Mouse (Mus musculus): ENCODE measurements around the gene Khdc1b. TPM values are rescaled to one million over a fixed set of nuclear protein-coding genes. Genes with fewer than 3 reads are reported as not detected.

The Khdc1b gene
- 3.5 and 4.1 TPM in 2 replicates for polyA plus RNA-seq (2012; rRNA removed)

DNA sequence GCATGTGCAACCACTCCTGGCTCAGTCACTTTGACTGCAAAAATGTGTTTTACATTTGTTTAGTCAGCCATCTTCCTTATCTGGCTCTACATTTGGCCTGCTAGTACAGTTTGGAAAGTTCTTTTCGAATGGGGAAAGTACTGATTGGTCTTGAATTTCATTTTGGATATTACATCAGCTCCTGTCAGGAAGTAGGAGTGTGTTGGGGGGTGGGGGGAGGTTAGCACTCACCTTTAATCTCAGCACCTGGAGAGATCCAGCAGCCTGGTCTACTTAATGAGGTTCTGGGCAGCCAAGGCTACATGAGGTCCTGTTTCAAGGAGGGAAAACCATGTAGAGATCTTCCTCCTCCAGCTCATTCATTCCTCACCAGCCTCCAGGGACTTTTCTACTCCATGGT is at the start of gene Khdc1b:
Gene Khdc1b, plus strand, starts transcription at position 301 of the 400 bp plus-strand sequence.

DNA sequence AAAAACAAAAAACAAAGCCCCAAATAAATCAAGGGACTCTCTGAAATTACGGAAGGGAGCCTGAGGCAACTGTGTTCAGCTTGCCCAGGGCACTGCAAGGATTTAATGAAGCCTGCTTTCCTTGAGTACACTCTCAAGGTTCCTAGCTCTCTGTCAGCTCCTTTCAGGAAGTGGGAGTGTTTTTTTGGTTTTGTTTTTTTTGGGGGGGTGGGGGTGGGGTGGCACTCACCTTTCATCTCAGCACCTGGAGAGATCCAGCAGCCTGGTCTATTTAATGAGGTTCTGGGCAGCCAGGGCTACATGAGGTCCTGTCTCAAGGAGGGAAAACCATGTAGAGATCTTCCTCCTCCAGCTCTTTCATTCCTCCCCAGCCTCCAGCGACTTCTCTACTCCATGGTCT is 34.0 kb upstream of the Khdc1b start, which contains the start of gene Khdc1a:
Gene Khdc1a, plus strand, starts transcription at position 301 of the 400 bp plus-strand sequence.

DNA sequence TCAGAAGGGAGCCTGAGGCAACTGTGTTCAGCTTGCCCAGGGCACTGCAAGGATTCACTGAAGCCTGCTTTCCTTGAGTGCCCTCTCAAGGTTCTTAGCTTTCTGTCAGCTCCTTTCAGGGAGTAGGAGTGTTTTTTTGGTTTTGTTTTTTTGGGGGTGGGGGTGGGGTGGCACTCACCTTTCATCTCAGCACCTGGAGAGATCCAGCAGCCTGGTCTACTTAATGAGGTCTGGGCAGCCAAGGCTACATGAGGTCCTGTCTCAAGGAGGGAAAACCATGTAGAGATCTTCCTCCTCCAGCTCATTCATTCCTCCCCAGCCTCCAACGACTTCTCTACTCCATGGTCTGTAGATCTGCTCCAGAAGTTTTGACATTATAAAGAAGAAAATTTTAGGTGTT is 15.3 kb upstream of the Khdc1b start, which contains the start of gene Khdc1c:
Gene Khdc1c, plus strand, starts transcription at position 301 of the 400 bp plus-strand sequence.

Other genes starting within 250 kb of the Khdc1b start
- 4.4 and 6.1 TPM in 2 replicates for gene Tmem14a, start 165.0 kb upstream of the Khdc1b start, polyA plus RNA-seq (2012; rRNA removed)
- gene Gsta3, start 143.0 kb upstream of the Khdc1b start, polyA plus RNA-seq (2012; rRNA removed) = 3.2 and 5.5 TPM in 2 replicates
- 0.80 and 0.83 TPM in 2 replicates for gene Khdc1a, start 33.9 kb upstream of the Khdc1b start, polyA plus RNA-seq (2012; rRNA removed)
- 0.75 and 1.0 TPM in 2 replicates for gene Khdc1c, start 15.2 kb upstream of the Khdc1b start, polyA plus RNA-seq (2012; rRNA removed)